Mouse (Mus musculus): ENCODE measurements at regions not wholly inside any gene's neighbourhood (a gene's known extent, or its start where the extent isn't known, plus 50 kb on each side); places are given as distances from the start of the nearest gene placed in this dataset.

DNA sequence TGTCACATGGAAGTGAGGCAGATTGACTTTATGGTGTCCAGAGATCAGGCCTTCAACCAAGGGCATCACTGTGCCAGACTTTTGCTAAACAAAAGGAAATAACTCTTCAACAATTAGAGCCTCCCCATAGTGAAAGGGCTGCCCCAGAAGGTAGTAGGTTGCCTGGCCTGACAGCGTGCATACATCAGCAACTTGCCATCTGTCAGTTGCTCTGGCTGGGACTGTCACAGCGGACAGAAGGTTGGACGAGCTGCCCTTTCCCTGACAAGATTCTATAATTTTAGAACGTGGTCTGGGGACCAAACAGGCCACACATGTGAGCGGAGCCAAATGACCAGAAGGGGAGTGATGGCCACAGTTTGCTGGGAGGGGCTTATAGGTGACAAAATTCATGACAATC, 119.7 kb upstream of the Rpl38 start:
- DNase-seq (ENCODE audit: low spot score): no peak

GRCm38 (mm10) chr11:114544212-114544611, 124.1 kb upstream of the Rpl38 start:
- DNase-seq (ENCODE audit: low spot score): no peak

DNA sequence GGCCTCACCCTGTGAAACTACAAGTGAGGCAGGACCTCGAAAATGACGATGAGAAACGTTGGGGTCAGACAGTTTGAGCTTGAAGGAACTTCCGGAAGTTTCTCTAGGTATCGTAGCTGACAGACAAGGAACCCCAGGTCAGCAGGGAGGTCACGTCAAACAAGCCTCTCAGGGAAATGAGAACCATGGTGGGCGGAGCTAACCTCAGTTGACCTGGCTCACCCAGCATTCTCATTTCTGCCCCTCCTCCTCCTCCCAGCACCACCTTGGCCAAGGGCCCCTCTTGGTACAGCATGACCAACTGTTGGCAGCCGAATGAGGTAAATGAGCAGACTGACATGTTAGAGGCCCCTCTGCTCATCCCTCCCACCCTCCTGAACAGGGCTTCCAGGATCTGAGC, 126.2 kb upstream of the Rpl38 start:
- DNase-seq (ENCODE audit: low spot score): no peak

DNA sequence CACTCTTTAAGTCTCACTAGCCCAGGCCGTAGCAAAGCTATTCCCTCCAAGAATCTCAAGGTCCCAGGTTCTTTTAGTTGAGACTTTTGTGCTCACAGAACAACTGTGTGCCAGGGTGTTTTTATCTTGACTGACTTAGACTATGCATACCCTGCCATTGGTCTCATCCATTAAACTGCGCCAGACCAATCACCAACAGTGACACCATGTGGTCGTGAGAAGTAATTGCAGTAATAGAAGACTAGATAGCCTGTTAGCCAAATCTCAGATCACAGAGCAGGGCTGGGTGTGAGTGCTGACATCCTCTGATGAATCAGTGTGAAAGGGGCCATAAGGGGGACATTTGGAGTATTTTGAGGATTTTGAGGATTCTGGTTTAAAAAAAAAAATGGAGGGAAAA, 127.8 kb upstream of the Rpl38 start:
- DNase-seq (ENCODE audit: low spot score): no peak

DNA sequence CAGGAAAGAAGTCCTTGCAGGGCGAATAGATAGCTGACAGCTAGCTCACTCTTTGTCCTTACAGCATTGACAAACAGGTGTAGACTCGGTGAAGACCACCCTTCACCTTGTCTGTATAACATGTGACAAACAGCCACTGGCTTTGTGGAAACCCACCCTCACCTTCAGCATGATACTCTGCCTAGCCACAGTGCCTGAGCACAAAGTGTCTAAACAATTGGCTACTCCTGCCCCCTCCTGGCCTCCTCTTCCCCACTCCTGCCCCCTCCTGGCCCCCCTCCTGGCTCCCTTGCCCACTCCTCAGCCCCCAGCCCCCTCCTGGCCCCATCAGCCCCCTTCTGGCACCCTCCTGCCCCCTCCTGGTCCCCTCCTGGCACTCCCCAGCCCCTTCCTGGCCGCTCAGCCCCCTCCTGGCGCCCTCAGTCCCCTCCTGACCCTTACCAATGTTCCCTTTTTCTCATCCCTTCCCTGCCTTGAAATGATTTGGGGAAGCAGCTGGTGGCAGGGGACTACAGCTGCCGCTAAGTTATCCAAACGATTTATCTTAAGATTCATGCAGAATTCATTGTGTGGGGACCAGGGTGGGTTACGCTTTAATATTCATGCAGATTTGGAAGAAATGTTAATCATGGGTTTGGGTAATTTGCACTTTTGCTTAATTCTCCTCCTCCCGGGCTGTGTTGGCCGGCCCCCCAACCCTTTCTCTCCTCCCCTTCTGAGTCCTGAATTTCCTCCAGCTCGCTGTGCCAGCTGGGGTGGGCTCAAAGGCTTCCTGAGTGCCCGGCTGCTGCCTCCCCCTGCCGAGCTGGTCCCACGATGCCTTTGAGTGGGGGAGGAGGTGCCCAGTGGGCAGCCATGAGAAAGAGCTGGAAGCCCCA, 131.5 kb upstream of the Rpl38 start:
- no peak for DNase-seq (ENCODE audit: low spot score)

DNA sequence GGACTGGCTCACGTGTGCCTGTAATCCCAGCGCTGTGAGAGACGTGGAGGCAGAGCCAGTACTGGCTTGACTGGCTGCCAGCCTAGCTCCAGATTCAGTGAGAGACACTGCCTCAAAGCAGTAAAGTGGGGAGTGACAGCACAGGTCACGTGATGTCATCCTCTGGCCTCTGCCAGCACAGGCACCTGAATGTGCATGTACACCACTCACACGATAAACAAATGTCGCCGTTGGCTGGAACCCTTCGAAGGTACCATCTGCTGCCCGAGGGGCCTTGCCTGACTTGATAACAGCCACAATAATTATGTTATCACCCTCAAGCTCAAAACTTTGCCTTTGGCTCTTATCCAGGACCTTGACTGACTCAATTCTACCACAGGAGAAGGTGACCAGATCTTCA, 132.4 kb upstream of the Rpl38 start:
- no peak for DNase-seq (ENCODE audit: low spot score)

DNA sequence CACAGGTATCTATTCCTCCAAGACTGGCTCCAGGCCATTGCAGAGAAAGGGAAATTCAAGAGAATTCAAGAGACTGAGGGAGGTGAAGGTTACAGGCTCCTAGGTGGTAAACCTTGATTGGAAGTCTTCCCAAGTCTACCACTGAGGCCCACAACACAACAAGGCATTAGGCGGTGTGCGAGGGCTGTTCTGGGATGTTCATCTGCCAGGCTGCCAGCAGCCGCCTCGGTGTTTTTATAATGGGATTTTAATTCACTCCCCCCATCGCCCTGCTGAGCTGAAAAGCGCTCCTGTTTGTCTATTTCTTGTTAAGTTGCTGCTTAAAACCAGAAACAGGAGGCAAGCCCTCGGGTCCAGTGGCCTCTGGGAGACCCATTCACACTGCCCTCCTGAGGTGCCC, 133.9 kb upstream of the Rpl38 start:
- no peak for DNase-seq (ENCODE audit: low spot score)

DNA sequence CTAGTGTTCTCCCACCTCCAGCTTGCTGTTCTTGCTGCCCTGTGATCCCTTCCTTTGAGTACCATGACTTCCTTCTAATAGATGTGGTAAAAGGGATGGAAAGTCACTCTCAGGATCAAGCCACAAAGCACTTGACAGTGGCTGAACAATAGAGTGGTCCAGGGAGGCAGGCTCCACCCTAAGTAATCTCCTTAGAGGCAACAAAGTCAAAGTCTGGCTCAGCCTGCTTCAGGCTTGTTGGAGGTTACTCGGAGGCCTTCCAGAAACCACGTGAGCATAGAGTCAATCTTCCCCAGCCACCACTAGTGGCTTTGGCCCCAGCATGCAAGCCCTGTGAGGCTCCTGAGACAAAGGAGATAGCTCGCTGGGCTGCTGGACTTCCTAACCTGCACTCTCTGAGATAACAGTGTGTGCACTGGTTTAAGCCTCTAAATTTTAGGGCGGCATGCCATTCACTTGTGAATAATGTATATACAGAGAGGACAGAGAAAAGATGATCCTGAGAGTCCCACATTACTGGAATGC, 137.0 kb upstream of the Rpl38 start:
- no peak for DNase-seq (ENCODE audit: low spot score)

DNA sequence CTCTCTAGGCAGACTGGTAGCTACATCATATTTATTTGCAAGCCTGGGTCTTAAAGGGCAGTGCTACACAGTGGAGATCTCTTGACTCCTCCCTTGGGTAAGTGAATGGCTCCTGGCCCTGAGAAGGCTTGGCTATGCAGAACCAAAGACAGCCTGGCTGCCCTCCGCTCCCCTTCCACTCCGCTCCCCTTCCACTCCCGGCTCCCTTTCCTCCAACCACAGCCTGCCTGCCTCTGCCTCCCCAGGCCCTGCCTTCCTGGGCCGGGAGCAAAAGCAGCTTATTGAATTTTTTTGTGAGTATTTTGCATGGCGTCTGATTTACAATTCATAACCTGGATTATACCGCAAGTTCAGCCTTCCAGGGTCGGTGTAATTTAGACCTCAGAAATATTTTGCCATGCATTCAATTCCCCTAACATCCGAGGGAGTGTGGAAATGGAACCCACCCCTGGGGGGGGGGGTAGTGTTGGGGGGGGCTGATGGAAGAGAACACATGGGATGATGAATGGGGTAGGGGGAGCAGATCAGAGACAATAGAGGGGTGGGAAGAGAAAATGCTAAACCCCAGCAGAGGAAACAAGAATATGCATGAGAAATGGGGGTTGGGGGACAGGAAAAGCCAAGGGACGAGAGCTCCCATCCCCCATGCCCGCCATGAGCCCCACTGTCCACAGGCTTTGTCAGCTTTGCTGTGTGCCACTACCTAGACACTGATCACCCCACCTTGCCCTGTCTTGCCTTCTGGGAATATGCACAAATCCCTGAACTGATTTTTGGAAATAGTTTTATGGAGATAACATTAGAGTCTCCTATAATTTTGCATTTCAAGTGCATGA, 139.2 kb upstream of the Rpl38 start:
- no peak for DNase-seq (ENCODE audit: low spot score)

GRCm38 (mm10) chr11:114523444-114524238, 144.7 kb upstream of the Rpl38 start:
- peak; percentile 44 for DNase-seq (ENCODE audit: low spot score)

GRCm38 (mm10) chr11:114515278-114515677, 153.0 kb upstream of the Rpl38 start:
- no peak for DNase-seq (ENCODE audit: low spot score)

- DNase-seq (ENCODE audit: low spot score): no peak
Measured at GRCm38 (mm10) chr11:114514126-114514525, 154.2 kb upstream of the Rpl38 start.

DNA sequence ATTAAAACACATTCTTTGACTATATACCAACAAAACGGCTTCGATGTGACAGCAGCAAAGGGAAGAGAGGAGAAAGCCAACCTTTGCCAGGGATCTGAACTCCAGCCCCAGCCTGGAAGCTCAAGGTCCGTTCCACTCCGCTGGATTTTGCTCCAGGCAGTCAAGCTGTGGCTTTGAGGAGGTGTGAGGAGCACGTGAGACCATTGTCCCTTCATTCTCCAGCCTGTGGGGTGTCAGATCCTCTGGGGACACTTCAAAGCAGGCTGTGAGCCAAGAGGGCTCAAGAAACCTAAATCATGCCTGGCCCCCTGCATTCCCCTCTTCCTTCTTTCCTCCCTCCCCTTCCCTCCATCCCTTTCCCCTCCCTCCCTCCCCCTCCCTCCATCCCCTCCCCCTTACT, 154.9 kb upstream of the Rpl38 start:
- no peak for DNase-seq (ENCODE audit: low spot score)

- no peak for DNase-seq (ENCODE audit: low spot score)
Measured at GRCm38 (mm10) chr11:114511994-114512393, 156.3 kb upstream of the Rpl38 start.

DNA sequence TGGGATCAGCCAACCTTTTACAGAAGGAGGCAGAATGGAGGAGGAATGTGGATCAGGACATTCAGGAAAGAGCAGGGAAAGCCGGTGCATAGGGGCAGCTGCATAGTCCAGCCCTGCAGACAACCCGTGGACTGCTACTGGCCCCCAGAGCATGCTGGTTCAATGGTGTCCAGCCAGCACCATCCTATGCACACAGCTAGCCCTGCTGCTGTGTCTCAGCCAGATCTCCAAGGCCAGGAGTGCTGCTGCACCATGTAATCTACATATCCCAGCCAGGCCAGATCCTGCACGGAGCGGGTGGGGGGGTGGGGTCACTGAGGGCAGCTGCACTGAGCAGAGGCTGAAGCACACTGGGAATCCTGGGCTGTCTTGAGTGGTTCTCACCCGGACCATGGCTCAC, 165.8 kb upstream of the Rpl38 start:
- no peak for DNase-seq (ENCODE audit: low spot score)

- DNase-seq (ENCODE audit: low spot score): no peak
Measured at GRCm38 (mm10) chr11:114501869-114502540, 166.3 kb upstream of the Rpl38 start.

- DNase-seq (ENCODE audit: low spot score): no peak
Measured at GRCm38 (mm10) chr11:114500416-114500815, 167.9 kb upstream of the Rpl38 start.

- no peak for DNase-seq (ENCODE audit: low spot score)
Measured at GRCm38 (mm10) chr11:114499665-114500064, 168.7 kb upstream of the Rpl38 start.

DNA sequence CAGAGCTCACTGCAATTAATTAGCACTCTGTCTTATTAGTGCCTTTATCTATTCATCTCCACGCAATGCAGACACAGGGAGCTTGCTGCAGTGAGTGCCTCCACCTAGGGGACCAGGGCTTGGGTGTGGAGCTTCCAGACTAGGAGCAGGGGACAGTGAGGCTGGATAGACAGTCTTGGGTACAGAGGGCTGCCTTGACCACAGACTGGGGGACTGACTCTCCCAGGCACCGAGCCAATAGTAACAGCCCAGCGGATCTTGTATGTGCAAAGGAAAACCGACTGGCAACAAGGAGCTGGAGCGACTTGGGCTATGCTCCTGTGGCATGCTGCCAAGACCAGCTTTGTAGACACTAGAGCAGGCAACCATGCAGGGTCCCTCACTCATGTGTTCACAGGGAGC, 172.8 kb upstream of the Rpl38 start:
- DNase-seq (ENCODE audit: low spot score): no peak

- no peak for DNase-seq (ENCODE audit: low spot score)
Measured at GRCm38 (mm10) chr11:114486455-114486854, 181.9 kb upstream of the Rpl38 start.

DNA sequence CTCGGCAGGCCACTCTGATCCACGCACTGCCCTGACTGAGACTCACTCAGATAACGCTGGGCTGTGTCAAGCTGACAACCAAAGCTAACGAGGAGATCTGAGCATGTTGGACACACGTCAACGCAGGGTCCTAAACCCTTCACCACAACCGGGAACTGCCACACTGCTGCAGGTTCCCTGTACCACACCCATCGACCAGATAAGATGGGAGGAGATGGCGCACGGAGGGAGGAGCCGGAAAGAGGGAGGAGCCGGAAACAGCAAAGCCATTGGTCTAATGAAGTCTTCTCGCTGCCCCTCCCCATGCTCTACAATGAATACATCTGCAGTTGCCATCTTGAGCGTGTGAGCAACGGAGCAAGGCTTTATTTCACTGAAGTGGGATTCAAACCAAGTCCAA, 182.9 kb upstream of the Rpl38 start:
- DNase-seq (ENCODE audit: low spot score): no peak

DNA sequence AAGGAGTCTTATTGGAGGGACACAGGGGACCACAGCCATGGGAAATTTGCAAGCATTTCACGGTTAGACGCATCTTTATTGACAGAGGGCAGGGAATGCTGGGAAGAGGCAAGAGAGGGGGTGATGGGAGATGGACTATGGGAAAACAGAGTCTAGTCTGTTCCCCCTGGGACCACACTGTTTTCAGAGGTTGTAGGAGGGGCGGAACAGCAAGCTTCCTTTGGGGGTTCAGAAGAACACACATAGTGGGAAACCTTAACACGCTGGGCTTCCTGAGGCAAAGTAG, 183.7 kb upstream of the Rpl38 start:
- no peak for DNase-seq (ENCODE audit: low spot score)
